Mouse (Mus musculus) right cerebral cortex, postnatal 4 days (tissue): ENCODE measurements at regions not wholly inside any gene's neighbourhood (a gene's known extent, or its start where the extent isn't known, plus 50 kb on each side); places are given as distances from the start of the nearest gene placed in this dataset.

Experiments
- DNase-seq: peaks from one replicate; pipeline ENCODE4 v3.0.0-alpha.2; 2022

DNA sequence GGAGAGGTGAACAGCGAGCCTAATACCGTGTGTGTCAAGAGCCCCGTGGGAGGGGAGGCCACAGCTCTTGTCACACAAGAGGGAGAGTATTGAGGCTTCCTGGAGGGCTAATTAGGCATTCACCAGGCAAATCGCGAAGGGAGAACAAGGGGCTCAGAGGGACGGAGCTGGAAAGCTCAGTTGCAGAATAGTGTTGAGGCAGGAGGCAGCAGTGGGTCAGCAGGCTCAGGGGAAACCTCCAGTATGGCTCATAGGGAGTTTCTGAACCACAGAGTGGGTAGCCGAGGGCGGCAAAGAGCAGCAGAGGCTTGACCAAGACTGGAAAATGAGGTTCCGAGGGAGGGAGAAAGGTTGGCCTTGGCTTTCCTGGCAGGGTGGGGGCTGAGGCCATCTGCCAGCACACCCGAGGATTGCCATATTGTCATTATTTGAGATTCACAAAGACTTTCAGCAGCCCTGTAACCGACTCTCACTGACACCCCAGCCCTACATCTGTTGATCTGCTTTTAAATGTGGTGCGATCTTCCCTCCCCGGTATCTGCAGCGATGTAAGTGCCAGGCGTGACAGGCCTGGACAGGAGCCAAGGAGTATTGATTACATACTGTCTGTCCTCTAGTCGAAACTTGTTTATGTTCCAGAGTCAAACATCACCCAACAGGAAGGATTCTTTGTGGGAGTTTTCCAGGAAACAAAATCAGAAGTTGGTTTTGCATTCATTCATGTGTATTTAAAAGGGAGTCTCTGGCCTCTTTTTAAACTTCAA lies 198.5 kb downstream of the Enc1 start:
- DNase-seq = no peak

DNA sequence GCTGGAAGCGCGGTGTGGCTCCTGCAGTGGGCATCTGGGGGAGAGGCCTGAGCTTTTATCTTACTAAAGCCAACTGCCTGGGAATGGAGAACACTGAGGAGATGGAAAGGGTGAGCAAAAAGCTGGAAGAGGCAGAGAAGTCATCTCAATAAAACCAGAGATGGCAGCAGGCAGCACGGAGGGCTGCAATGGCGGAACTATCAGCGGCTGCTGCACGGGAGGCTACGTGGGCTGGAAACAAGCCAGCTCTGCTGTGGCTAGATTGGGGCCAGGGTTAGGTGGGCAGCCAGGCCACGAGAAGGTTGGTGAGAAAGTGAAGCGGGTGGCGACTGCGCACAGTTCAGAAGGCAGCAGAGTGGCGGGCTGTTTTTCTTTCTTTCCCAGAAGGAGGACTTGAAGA lies 197.8 kb downstream of the Enc1 start:
- peak; percentile 37 for DNase-seq

GRCm38 (mm10) chr13:97438277-97438676 lies 197.4 kb downstream of the Enc1 start:
- DNase-seq = no peak

- peak; percentile 31 for DNase-seq
Observed at GRCm38 (mm10) chr13:97436719-97437350, 195.9 kb downstream of the Enc1 start.

GRCm38 (mm10) chr13:97435865-97436718 lies 195.2 kb downstream of the Enc1 start:
- peak; percentile 64 for DNase-seq

- no peak for DNase-seq
Observed at GRCm38 (mm10) chr13:97434961-97435864, 194.3 kb downstream of the Enc1 start.

DNA sequence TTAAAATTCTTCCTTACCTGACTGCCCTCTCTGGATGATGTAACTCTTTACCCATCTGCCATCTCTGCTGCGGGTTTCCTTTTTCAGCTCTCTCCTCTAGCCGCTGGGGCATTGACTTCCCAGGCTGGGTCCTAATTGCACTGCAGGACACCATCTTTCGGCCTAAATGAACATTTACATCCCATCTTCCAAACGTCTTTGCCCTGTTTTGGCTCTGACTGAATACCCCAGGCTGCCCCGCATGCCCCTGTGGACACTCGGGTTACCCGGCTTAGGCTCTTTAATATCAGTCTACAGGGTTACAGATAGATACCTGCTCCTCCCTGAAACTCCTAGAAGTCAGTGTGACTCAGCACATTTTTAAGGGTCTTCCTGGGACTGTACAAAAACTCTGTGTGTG lies 193.3 kb downstream of the Enc1 start:
- no peak for DNase-seq

DNA sequence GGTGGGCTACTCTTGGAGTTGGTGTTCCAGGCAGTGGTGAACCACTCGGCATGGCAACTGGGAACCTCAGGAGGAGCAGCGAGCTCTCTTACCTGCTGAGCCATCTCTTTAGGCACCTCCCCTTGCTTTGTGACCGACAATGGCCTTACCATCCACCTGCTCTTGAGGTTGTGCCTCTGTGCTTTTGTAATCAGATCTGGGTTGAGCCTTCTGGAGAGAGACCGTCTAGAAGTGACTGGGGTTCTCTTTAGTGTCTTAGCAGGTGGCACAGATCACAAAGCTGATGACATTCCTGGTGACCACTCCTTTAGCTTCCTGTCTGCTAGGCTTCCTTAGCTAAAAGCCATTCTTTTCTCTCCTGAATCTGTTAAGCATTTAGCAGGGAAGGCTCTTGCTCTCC lies 191.7 kb downstream of the Enc1 start:
- DNase-seq = no peak

- no peak for DNase-seq
Observed at GRCm38 (mm10) chr13:97430885-97431284, 190.0 kb downstream of the Enc1 start.

DNA sequence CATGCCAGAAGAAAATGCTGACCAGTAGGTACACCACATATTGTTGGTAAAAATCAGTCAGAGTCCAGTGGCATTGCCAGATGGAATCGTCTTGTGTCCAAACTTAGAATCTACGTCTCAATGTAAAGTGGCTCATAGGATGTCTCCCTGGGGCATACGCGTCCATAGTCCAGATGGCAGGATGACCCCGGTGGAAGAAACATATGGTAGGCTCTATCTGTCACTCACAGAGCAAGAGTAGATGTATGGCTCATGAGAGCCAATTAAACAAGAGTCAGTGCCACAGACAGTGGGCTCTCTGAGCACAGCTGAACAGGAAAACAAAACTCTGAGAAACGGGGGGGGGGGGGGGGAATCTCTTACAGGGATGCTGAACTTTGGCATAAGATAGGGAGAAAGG lies 187.3 kb downstream of the Enc1 start:
- no peak for DNase-seq

- no peak for DNase-seq
Observed at GRCm38 (mm10) chr13:97427537-97427936, 186.6 kb downstream of the Enc1 start.

DNA sequence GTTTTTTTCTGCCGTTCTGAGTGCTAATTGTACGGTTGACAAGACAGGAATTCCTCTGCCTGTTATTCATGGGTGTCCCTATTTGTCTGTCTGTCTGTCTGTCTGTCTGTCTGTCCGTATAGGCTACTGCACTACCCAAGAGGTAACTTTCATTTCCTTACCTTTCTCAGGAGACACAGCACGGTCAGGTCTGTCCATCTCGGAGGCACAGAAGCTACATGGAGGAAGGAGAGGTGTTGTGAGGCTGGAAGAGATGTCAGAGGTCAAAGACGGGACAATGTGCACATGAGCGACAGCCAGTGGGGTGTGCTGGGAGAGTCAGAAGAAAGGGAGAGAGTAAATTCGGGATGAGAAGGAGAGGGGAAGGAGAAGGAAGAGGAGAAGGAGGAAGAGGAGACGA lies 184.8 kb downstream of the Enc1 start:
- no peak for DNase-seq

DNA sequence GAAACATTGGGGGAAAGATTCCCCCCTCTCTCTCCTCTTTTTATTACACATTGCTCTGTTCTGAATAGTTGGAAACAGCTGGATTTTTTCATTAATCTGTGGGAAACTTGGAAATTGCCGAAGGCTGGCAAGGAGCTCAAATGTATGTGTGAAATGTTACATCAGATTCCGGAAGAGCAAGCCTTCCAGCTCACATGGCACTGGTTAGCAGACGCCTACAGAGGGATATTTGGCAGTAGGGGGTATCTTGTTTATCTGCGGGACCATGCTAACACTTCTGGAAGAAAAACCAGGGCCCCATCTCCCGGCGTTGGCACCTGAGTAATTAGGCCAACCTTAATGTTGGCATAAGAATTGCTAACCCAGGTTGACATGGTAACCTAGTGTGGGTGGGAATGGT lies 183.0 kb downstream of the Enc1 start:
- DNase-seq = no peak

DNA sequence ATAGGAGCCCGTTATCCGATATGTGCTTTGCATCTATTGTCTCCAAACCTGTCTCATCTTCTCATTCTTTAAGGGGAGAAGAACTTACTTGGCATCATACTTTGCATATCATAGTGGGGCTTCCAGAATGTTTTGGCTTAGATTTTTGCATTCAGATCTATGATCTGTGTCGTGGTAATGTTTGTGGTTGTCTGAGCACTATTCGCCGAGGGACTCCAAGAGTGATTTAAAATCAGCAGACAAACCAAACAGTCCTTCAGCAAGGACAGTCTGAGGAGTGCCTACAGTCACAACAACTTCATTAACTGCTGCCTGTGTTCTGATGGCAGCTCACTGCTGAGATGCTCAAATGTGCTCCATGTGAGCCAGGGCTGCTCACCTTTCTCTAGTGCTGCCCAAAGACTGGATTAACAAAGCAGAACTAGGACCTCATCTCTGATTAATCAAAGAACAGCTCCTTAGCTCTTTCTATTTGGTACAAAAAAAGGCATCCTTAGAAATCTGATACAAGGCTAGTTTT lies 182.5 kb downstream of the Enc1 start:
- DNase-seq = no peak

GRCm38 (mm10) chr13:97422897-97423296 lies 182.0 kb downstream of the Enc1 start:
- DNase-seq = no peak

DNA sequence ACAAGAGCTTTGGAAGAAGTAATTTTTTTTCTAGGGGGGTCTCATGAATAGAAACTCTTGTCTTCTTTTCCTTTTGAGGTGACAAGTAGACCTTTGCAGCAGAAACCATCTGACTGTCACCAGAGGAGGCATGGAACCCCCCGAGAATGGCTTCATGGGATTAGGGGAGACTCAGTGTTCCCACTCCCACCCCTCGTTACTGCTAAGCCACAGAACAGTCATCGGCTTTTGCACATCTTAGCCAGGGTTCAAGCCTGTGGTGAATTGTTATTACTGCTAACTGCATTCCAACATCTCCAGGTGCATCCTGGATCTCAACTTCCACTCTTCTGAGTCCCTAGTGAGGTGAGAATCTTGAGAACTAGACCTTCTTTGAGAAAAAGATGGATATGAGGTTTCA lies 180.9 kb downstream of the Enc1 start:
- DNase-seq = no peak

- DNase-seq = no peak
Observed at GRCm38 (mm10) chr13:97420773-97421172, 179.9 kb downstream of the Enc1 start.

- no peak for DNase-seq
Observed at GRCm38 (mm10) chr13:97419100-97419499, 178.2 kb downstream of the Enc1 start.

DNA sequence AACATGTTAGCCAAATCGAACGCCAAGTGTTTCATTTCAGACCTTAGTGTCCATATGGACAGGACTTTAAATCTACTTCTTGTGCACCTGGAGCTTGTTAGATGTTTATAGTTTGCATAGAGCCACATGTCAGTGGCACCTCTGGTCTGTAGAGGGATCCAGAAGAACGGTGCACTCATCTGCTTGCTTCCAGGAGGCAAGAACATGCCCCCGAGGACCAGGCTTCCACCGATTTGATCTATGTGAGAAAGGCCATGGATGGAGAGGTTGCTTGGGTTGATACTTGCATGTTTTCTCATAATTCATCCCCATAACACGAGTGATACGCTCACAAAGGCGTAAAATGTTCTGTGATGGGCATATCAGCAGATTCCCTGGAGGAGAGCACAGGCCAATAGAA lies 177.8 kb downstream of the Enc1 start:
- no peak for DNase-seq

DNA sequence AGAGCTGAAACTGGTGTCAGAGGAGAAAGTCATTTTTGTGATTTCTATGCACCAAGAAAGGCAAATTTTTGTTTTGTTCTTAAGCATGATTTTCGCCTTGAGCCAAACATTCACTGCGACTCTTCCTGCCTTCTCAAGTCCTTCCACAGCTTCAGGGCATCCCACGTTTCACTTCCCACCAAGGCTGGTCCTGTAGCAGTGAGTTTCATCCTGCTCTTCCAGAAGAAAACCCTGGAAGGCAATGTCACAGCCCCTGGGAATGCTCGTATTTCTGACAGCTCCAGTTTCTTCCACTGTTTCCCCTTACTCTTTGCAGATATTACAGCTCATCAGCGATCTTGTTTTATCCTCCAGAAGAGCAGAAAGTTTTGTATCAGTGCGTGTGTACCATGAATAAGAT lies 177.2 kb downstream of the Enc1 start:
- no peak for DNase-seq

- no peak for DNase-seq
Observed at GRCm38 (mm10) chr13:97415927-97416709, 175.2 kb downstream of the Enc1 start.

DNA sequence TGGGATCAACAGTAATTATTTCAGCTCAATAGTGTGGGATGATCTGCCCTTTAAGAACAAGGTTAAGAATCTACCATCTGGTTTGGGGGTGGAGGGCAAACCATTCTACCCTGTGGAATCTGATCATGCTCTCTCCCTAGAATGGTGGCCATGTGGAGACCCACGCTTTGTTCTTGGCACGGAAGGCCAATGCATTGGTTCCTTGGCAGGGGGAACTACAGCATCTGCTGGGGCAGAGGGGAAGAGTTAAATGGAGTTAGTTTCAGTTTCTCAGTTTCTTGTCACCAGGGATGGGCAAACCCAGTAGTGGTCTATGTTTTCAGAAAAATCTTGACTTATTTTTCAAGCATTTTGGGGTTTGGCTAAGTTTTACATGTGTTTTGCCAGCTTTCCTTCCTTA lies 174.5 kb downstream of the Enc1 start:
- DNase-seq = no peak
